Comparison of ENCODE assay signal across 13 mouse cellular contexts in genomic region chr3:89187690-89188477, GRCm38 (mm10). TPM values are rescaled to one million over a fixed set of nuclear protein-coding genes. Genes with fewer than 3 reads are reported as not detected.
DNase-seq lines count a peak whose midpoint lies in the region; ATAC-seq lines count a peak whose summit lies in the region.
"Had no signal": no experiment of that assay in that cellular context is flagged by ENCODE, and none has a peak within 500 bp of the region (broad histone marks: within the 10 kb centered on the region; RNA-seq: fewer than 3 reads in every experiment).

No protein-coding gene starts in this region.

- 77% methylated on average over 18 of the region's 18 CpGs for WGBS in heart, embryonic 16.5 days

- H3K27me3 ChIP-seq in heart, embryonic 16.5 days (ENCODE audit: control insufficient read depth, insufficient read depth, low read length) = no peaks in the 10 kb centered on the region
- H3K27me3 ChIP-seq: intestine, embryonic 15.5 days; lung, embryonic 15.5 days; midbrain, embryonic 15.5 days had no signal

- H3K9ac ChIP-seq in heart, embryonic 16.5 days (ENCODE audit: low read length) = 0 out of 2 replicates have a peak overlapping the region, but pooled peaks have one; percentile 37
- H3K9ac ChIP-seq: intestine, embryonic 15.5 days; lung, embryonic 15.5 days; midbrain, embryonic 15.5 days had no signal

- H3K9me3 ChIP-seq in heart, embryonic 16.5 days (replicated peaks; ENCODE audit: control insufficient read depth, low read length) = no peaks in the 10 kb centered on the region
- H3K9me3 ChIP-seq: embryonic facial prominence, embryonic 10.5 days; intestine, embryonic 15.5 days; lung, embryonic 15.5 days; midbrain, embryonic 15.5 days had no signal

- DNase-seq in heart, postnatal 25 days (ENCODE audit: low spot score) = no peak
- peak; percentile 48 to 50 for DNase-seq in spleen, adult 18-20 months
- no peak for DNase-seq in spleen, adult 12 weeks (ENCODE audit: low spot score)
- peak; percentile 80 for DNase-seq in induced T-regulatory cell, adult 2 months (ENCODE audit: low read depth)
- peak; percentile 76 for DNase-seq in thymus, postnatal 14 days
- DNase-seq in Muller cell, postnatal 12 days (ENCODE audit: inconsistent ontology term) = no peak
- DNase-seq: cerebellum, adult 11 months had no signal

- H3K27ac ChIP-seq in heart, embryonic 16.5 days (ENCODE audit: low read length) = peak overlapping the region; percentile 34; the same call in 1 of the 2 replicates
- H3K27ac ChIP-seq: embryonic facial prominence, embryonic 10.5 days; intestine, embryonic 15.5 days; lung, embryonic 15.5 days; midbrain, embryonic 15.5 days had no signal

- H3K4me3 ChIP-seq in heart, embryonic 16.5 days (ENCODE audit: low read length) = peak overlapping the region; percentile 14; the same call in 1 of the 2 replicates
- H3K4me3 ChIP-seq: intestine, embryonic 15.5 days; lung, embryonic 15.5 days; midbrain, embryonic 15.5 days had no signal

- intact Hi-C loops in heart, postnatal 25 days (cut with DNase I) = no loop called here

- no peak for ATAC-seq in heart, embryonic 16.5 days (replicated peaks; ENCODE audit: extremely low read depth, insufficient read depth, low FRiP score)
- no peak for ATAC-seq in granulocyte monocyte progenitor cell, adult 5-6 weeks (replicated peaks; ENCODE audit: poor library complexity, severe bottlenecking)
- ATAC-seq: intestine, embryonic 15.5 days; midbrain, embryonic 15.5 days had no signal

- peak overlapping the region; percentile 25 for H3K4me2 ChIP-seq in heart, embryonic 16.5 days (ENCODE audit: low read depth, low read length)
- H3K4me2 ChIP-seq: intestine, embryonic 15.5 days; lung, embryonic 15.5 days; midbrain, embryonic 15.5 days had no signal

- no peaks in the 10 kb centered on the region for H3K36me3 ChIP-seq in heart, embryonic 16.5 days (ENCODE audit: control insufficient read depth, insufficient read depth)
- H3K36me3 ChIP-seq: intestine, embryonic 15.5 days; lung, embryonic 15.5 days had no signal

- peaks cover 11% of the 10 kb centered on the region for H3K4me1 ChIP-seq in heart, embryonic 16.5 days (ENCODE audit: control insufficient read depth, insufficient read depth, low read length)

RNA-seq across cellular contexts. Expression of gene Fam189b, which starts 4.9 kb away (rescaled TPM):
- polyA plus RNA-seq in heart, embryonic 16.5 days (2015; fragmentation: Nextera tagmentation; extraction: Ambion mirVana) = 17.7 TPM in 2 replicates
- total RNA-seq in heart, postnatal 25 days (2021) = 1 to 10 TPM; 5.2 to 5.7 TPM
- total RNA-seq in granulocyte monocyte progenitor cell, adult 5-6 weeks (2014; fragmentation: Nextera tagmentation) = 23.9 and 27.2 TPM in 2 replicates
- 2.5 and 2.9 TPM in 2 replicates for total RNA-seq in granulocyte monocyte progenitor cell, adult 5-6 weeks (2017)

RNA-seq across cellular contexts. Expression of gene Scamp3, which starts 10.6 kb away (rescaled TPM):
- polyA plus RNA-seq in heart, embryonic 16.5 days (2015; fragmentation: Nextera tagmentation; extraction: Ambion mirVana) = 89.5 and 93.9 TPM in 2 replicates
- total RNA-seq in heart, postnatal 25 days (2021) = 10 to 100 TPM; 48.9 to 50.2 TPM
- 59.6 and 99.0 TPM in 2 replicates for total RNA-seq in granulocyte monocyte progenitor cell, adult 5-6 weeks (2014; fragmentation: Nextera tagmentation)
- total RNA-seq in granulocyte monocyte progenitor cell, adult 5-6 weeks (2017) = 32.9 and 37.2 TPM in 2 replicates

RNA-seq across cellular contexts. Expression of gene Gba, which starts 14.8 kb away (rescaled TPM):
- polyA plus RNA-seq in heart, embryonic 16.5 days (2015; fragmentation: Nextera tagmentation; extraction: Ambion mirVana) = 33.2 and 33.3 TPM in 2 replicates
- 10 to 100 TPM; 18.2 to 20.9 TPM for total RNA-seq in heart, postnatal 25 days (2021)
- total RNA-seq in granulocyte monocyte progenitor cell, adult 5-6 weeks (2014; fragmentation: Nextera tagmentation) = 39.7 and 74.2 TPM in 2 replicates
- 49.3 and 50.5 TPM in 2 replicates for total RNA-seq in granulocyte monocyte progenitor cell, adult 5-6 weeks (2017)

RNA-seq across cellular contexts. Expression of gene Clk2, which starts 23.3 kb away (rescaled TPM):
- 15.9 and 17.9 TPM in 2 replicates for polyA plus RNA-seq in heart, embryonic 16.5 days (2015; fragmentation: Nextera tagmentation; extraction: Ambion mirVana)
- total RNA-seq in heart, postnatal 25 days (2021) = 10 to 100 TPM; 18.1 to 18.7 TPM
- 74.6 and 80.2 TPM in 2 replicates for total RNA-seq in granulocyte monocyte progenitor cell, adult 5-6 weeks (2014; fragmentation: Nextera tagmentation)
- 51.8 and 67.1 TPM in 2 replicates for total RNA-seq in granulocyte monocyte progenitor cell, adult 5-6 weeks (2017)

RNA-seq across cellular contexts. Expression of gene Thbs3, which starts 27.1 kb away (rescaled TPM):
- polyA plus RNA-seq in heart, embryonic 16.5 days (2015; fragmentation: Nextera tagmentation; extraction: Ambion mirVana) = 24.0 TPM in 2 replicates
- total RNA-seq in heart, postnatal 25 days (2021) = 1 to 10 TPM; 6.1 to 7.2 TPM
- total RNA-seq in granulocyte monocyte progenitor cell, adult 5-6 weeks (2014; fragmentation: Nextera tagmentation) = not detected in 2 replicates
- 0.13 TPM in 1 of 2 replicates, not detected in the other for total RNA-seq in granulocyte monocyte progenitor cell, adult 5-6 weeks (2017)

Comparison
In these comparisons a context has a peak if more than half of its experiments do, and no peak if none do; other contexts are left out.
1. DNase-seq: peak in spleen, adult 18-20 months (2 of 2), induced T-regulatory cell, adult 2 months (single experiment) and thymus, postnatal 14 days (single experiment); none in heart, postnatal 25 days (single experiment), spleen, adult 12 weeks (single experiment) and Muller cell, postnatal 12 days (single experiment).